Mouse (Mus musculus) liver, embryonic 12.5 days (tissue): ENCODE data around the gene Sos1. TPM values are rescaled to one million over a fixed set of nuclear protein-coding genes. Genes with fewer than 3 reads are reported as not detected.

Experiments
- ATAC-seq: fragments of 200-750 bp; cut with Nextera tagmentation; 2 replicates; pipeline ENCODE4 v1.8.0; 2017; ENCODE audit warnings: moderate number of reproducible peaks, mild to moderate bottlenecking, moderate library complexity
- H3K27ac ChIP-seq: fragments of 300-500 bp; sonication (generic); 2 replicates; pipeline ENCODE4 v1.5.1; 2016; ENCODE audit warnings: mild to moderate bottlenecking
- H3K27me3 ChIP-seq: fragments of 300-500 bp; sonication (generic); replicated peaks from 2 replicates; pipeline ENCODE4 v1.6.1; 2016; ENCODE audit warnings: mild to moderate bottlenecking, moderate library complexity
- H3K36me3 ChIP-seq: fragments of 300-500 bp; sonication (generic); 2 replicates; pipeline ENCODE4 v1.6.1; 2016; ENCODE audit warnings: mild to moderate bottlenecking, moderate library complexity
- H3K4me1 ChIP-seq: fragments of 300-500 bp; sonication (generic); 2 replicates; pipeline ENCODE4 v1.6.1; 2016
- H3K4me2 ChIP-seq: fragments of 300-500 bp; sonication (generic); 2 replicates; pipeline ENCODE4 v1.6.1; 2016; ENCODE audit warnings: mild to moderate bottlenecking, moderate library complexity
- H3K4me3 ChIP-seq: fragments of 300-500 bp; sonication (generic); 2 replicates; pipeline ENCODE4 v1.5.1; 2016; ENCODE audit warnings: mild to moderate bottlenecking, moderate library complexity
- H3K9ac ChIP-seq: fragments of 300-500 bp; sonication (generic); 2 replicates; pipeline ENCODE4 v1.6.1; 2016; ENCODE audit warnings: mild to moderate bottlenecking, moderate library complexity
- H3K9me3 ChIP-seq: fragments of 300-500 bp; sonication (generic); replicated peaks from 2 replicates; pipeline ENCODE4 v1.6.1; 2016; ENCODE audit warnings: mild to moderate bottlenecking, moderate library complexity
- WGBS: fragments of 180-500 bp; shearing (Covaris S2); methylation state at CpG from one replicate; pipeline ENCODE4 v1.1.7; 2016; ENCODE audit not compliant: insufficient replicate concordance; 5-methylcytosine and 5-hydroxymethylcytosine counted together
- polyA plus RNA-seq: library from polyadenylated mRNA; unstranded; fragments of >200 nt; fragmentation: Nextera tagmentation; extraction: Ambion mirVana; gene quantifications from 2 replicates; pipeline ENCODE4 v1.2.1, GENCODE M21; 2016

Sos1 gene
- polyA plus RNA-seq, 1 experiment from 2014 or later, result 2.6 TPM

- Histone ChIP-seq H3K4me3 (no peak overlapping the region), H3K4me1 (no peaks in the 10 kb centered on the region), H3K9me3 (no peaks in the 10 kb centered on the region), H3K4me2 (no peak overlapping the region), H3K9ac (no peak overlapping the region), H3K27me3 (no peaks in the 10 kb centered on the region), H3K27ac (no peak overlapping the region), H3K36me3 (no peaks in the 10 kb centered on the region)
- no peak for ATAC-seq
- 67% methylated on average over 11 of the region's 11 CpGs for WGBS
Observed at GRCm38 (mm10) chr17:80346591-80347125, 133.6 kb downstream of the Sos1 start.

- WGBS, result 61% methylated on average over 4 of the region's 4 CpGs
Observed at GRCm38 (mm10) chr17:80345277-80345676, 135.0 kb downstream of the Sos1 start.

More at GRCm38 (mm10) chr17:80345277-80345676, 135.0 kb downstream of the Sos1 start:
- no peaks in the 10 kb centered on the region for H3K27me3 ChIP-seq
- H3K9ac ChIP-seq, result no peak overlapping the region
- ATAC-seq, result no peak
- no peak overlapping the region for H3K27ac ChIP-seq
- no peaks in the 10 kb centered on the region for H3K9me3 ChIP-seq
- no peak overlapping the region for H3K4me3 ChIP-seq
- no peaks in the 10 kb centered on the region for H3K36me3 ChIP-seq
- H3K4me1 ChIP-seq, result no peaks in the 10 kb centered on the region
- no peak overlapping the region for H3K4me2 ChIP-seq

Other genes starting within 250 kb of the Sos1 start
- 11.9 and 13.3 TPM in 2 replicates for gene Morn2, start 190.2 kb downstream of the Sos1 start, polyA plus RNA-seq
- 6.6 and 7.1 TPM in 2 replicates for gene Dhx57, start 190.0 kb downstream of the Sos1 start, polyA plus RNA-seq
- 0.31 TPM in 2 replicates for gene Arhgef33, start 173.0 kb downstream of the Sos1 start, polyA plus RNA-seq
- 0.61 TPM in 1 of 2 replicates, not detected in the other for gene Gm10190, start 106.9 kb downstream of the Sos1 start, polyA plus RNA-seq
- gene Cdkl4, start 97.4 kb upstream of the Sos1 start, polyA plus RNA-seq, result 0.10 and 0.32 TPM in 2 replicates
- gene Map4k3, start 248.0 kb upstream of the Sos1 start, polyA plus RNA-seq, result 5.8 and 6.3 TPM in 2 replicates